Mouse (Mus musculus): ENCODE measurements around the gene Ogt. TPM values are rescaled to one million over a fixed set of nuclear protein-coding genes. Genes with fewer than 3 reads are reported as not detected.

Gene Ogt
- 53.2 and 60.9 TPM in 2 replicates for polyA plus RNA-seq (2015; fragmentation: Nextera tagmentation; extraction: Ambion mirVana)

DNA sequence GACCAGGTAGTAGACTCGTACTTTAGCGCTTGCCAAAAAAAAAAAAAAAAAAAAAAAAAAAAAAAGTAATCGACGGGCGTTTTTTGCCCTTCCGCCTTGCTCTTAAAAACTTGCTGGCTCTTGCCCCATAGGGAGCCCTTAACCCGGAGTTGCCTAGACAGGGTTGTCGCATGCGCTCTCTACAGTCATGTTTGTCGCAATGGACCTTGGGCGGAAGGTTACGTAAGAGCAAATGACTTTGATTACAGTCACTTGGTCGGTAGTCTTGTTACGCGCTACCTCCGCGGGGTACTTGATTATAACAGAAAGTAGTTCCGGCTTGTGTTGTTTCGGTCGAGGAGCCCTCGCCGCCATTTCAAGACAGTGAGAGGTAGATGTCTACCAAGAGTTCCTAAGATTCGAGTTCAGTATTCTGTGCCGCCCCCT is at the start of gene Ogt:
Gene Ogt, plus strand, starts transcription at position 320 of the 426 bp plus-strand sequence.

DNA sequence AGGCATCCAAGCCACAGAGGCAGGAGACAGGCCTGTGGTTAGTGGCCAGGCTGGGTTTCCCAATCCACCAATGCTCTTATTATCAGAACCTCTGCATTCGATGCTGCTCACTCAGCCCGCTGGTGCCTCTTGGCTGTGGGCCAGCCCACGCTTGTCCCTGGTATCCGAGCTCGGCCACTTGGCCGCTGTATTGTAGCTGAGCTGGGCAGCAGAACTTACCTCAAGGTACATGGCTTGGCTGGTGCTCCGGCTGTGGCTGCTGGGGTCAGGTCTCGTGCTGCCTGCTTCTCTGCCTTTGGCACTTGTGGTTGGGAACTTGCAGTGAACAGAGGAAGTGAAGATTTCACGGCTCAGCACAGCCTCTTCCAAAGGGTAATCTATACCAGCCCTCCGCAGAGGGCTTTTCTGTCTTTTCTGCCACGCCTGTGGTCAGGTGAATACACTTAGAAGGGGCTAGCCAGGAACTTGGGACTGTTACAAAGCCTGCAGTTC is 94.0 kb downstream of the Ogt start, which contains the start of gene Cxcr3:
Gene Cxcr3, minus strand, starts transcription at position 442 of the 492 bp plus-strand sequence.

Other genes starting within 250 kb of the Ogt start
- gene Zmym3, start 219.2 kb upstream of the Ogt start, polyA plus RNA-seq (2015; fragmentation: Nextera tagmentation; extraction: Ambion mirVana), result 9.3 and 11.1 TPM in 2 replicates
- 118 and 122 TPM in 2 replicates for gene Nono, start 210.7 kb upstream of the Ogt start, polyA plus RNA-seq (2015; fragmentation: Nextera tagmentation; extraction: Ambion mirVana)
- gene Itgb1bp2, start 191.0 kb upstream of the Ogt start, polyA plus RNA-seq (2015; fragmentation: Nextera tagmentation; extraction: Ambion mirVana), result 1,002 and 1,222 TPM in 2 replicates
- gene Taf1, start 107.3 kb upstream of the Ogt start, polyA plus RNA-seq (2015; fragmentation: Nextera tagmentation; extraction: Ambion mirVana), result 3.2 and 4.3 TPM in 2 replicates
- 0.46 and 0.94 TPM in 2 replicates for gene Cxcr3, start 94.2 kb downstream of the Ogt start, polyA plus RNA-seq (2015; fragmentation: Nextera tagmentation; extraction: Ambion mirVana)
- 0.08 TPM in 1 of 2 replicates, not detected in the other for gene Gm4779, start 154.4 kb downstream of the Ogt start, polyA plus RNA-seq (2015; fragmentation: Nextera tagmentation; extraction: Ambion mirVana)
- not detected in 2 replicates for gene 8030474K03Rik, start 154.6 kb downstream of the Ogt start, polyA plus RNA-seq (2015; fragmentation: Nextera tagmentation; extraction: Ambion mirVana)
- 3.6 and 3.8 TPM in 2 replicates for gene Nhsl2, start 209.3 kb downstream of the Ogt start, polyA plus RNA-seq (2015; fragmentation: Nextera tagmentation; extraction: Ambion mirVana)